Mouse (Mus musculus): ENCODE data around the gene Lsm7.

GRCm38 (mm10) chr10:80848571-80848970 lies 6.4 kb downstream of the Lsm7 start:
- TF ChIP-seq CTCF (IDR thresholded peaks at IDR 0.05; ENCODE audit: insufficient read depth, low read length) (no peak), POLR2A (IDR thresholded peaks at IDR 0.05; ENCODE audit: borderline replicate concordance, extremely low read depth, low read depth, low read length) (no peak)

Measured in lung, adult 2 months (tissue).